Mouse (Mus musculus) intestine, postnatal 0 days (tissue): ENCODE results near the gene Cntnap1. TPM values are rescaled to one million over a fixed set of nuclear protein-coding genes. Genes with fewer than 3 reads are reported as not detected.
A peak's percentile ranks its signal among the peaks of the same experiment; 100 is the strongest.

ENCODE experiments used
- ATAC-seq: fragments of 200-750 bp; cut with Nextera tagmentation; 2 replicates; pipeline ENCODE4 v1.8.0; 2017; ENCODE audit warnings: mild to moderate bottlenecking, moderate TSS enrichment, moderate library complexity
- H3K27ac ChIP-seq: fragments of 300-500 bp; sonication (generic); 2 replicates; pipeline ENCODE4 v1.5.1; 2014; ENCODE audit warnings: mild to moderate bottlenecking, low read depth, low read length, moderate library complexity
- H3K27me3 ChIP-seq: fragments of 300-500 bp; sonication (generic); replicated peaks from 2 replicates; pipeline ENCODE4 v1.6.1; 2014; ENCODE audit warnings: low read length, mixed read lengths; ENCODE audit not compliant: control insufficient read depth, insufficient read depth
- H3K36me3 ChIP-seq: fragments of 300-500 bp; sonication (generic); 2 replicates; pipeline ENCODE4 v1.6.1; 2014; ENCODE audit warnings: mild to moderate bottlenecking, moderate library complexity; ENCODE audit not compliant: control insufficient read depth, insufficient read depth
- H3K4me1 ChIP-seq: fragments of 300-500 bp; sonication (generic); replicated peaks from 2 replicates; pipeline ENCODE4 v1.6.1; 2014; ENCODE audit warnings: antibody characterized with exemption, low read length, mixed read lengths; ENCODE audit not compliant: control insufficient read depth, insufficient read depth
- H3K4me2 ChIP-seq: fragments of 300-500 bp; sonication (generic); replicated peaks from 2 replicates; pipeline ENCODE4 v1.6.1; 2014; ENCODE audit warnings: low read depth, mild to moderate bottlenecking, moderate library complexity
- H3K4me3 ChIP-seq: fragments of 300-500 bp; sonication (generic); 2 replicates; pipeline ENCODE4 v1.5.1; 2014; ENCODE audit warnings: low read depth, low read length
- H3K9ac ChIP-seq: fragments of 300-500 bp; sonication (generic); 2 replicates; pipeline ENCODE4 v1.6.1; 2014; ENCODE audit warnings: mild to moderate bottlenecking, low read depth, low read length
- H3K9me3 ChIP-seq: fragments of 300-500 bp; sonication (generic); 2 replicates; pipeline ENCODE4 v1.6.1; 2016; ENCODE audit warnings: mixed run types; ENCODE audit not compliant: control insufficient read depth
- CTCF ChIP-seq: sonication (generic); IDR thresholded peaks from 2 replicates; pipeline ENCODE4 v1.5.1; 2016; ENCODE audit warnings: low read depth, mild to moderate bottlenecking, control low read depth, antibody characterized with exemption, moderate library complexity
- WGBS: fragments of 180-500 bp; shearing (Covaris S2); extraction: QIAGEN DNeasy Blood & Tissue Kit; methylation state at CpG from one replicate; pipeline ENCODE4 v1.1.7; 2014; 5-methylcytosine and 5-hydroxymethylcytosine counted together
- polyA plus RNA-seq: library from polyadenylated mRNA; unstranded; fragments of >200 nt; fragmentation: Nextera tagmentation; extraction: Ambion mirVana; gene quantifications from 2 replicates; pipeline ENCODE4 v1.2.1, GENCODE M21; 2015

Gene Cntnap1
- polyA plus RNA-seq, 1 experiment from 2014 or later = 6.0 TPM

- ATAC-seq = no peak
- peaks cover 53% of the 10 kb centered on the region for H3K36me3 ChIP-seq
- H3K4me1 ChIP-seq = peaks cover 15% of the 10 kb centered on the region; the same call in 1 of the 2 replicates
- no peak overlapping the region for H3K9ac ChIP-seq
- TF ChIP-seq CTCF = no peak
- no peak overlapping the region for H3K4me3 ChIP-seq
- H3K27me3 ChIP-seq = no peaks in the 10 kb centered on the region
- WGBS = 78% methylated on average over 8 of the region's 8 CpGs
- no peak overlapping the region for H3K27ac ChIP-seq
- peak overlapping the region; percentile 93; the same call in 1 of the 2 replicates for H3K4me2 ChIP-seq
- no peaks in the 10 kb centered on the region for H3K9me3 ChIP-seq
These were observed 2.4 kb upstream of the Cntnap1 start for GRCm38 (mm10) chr11:101167963-101168300.

- Histone ChIP-seq H3K9ac (no peak overlapping the region), H3K4me3 (0 out of 2 replicates have a peak overlapping the region, but pooled peaks have one; percentile 79), H3K4me1 (peaks cover 19% of the 10 kb centered on the region)
These were observed 1.9 kb upstream of the Cntnap1 start for GRCm38 (mm10) chr11:101168301-101168980.

GRCm38 (mm10) chr11:101169301-101170107 is 819 bp upstream of the Cntnap1 start:
- 19% methylated on average over 17 of the region's 17 CpGs for WGBS
- ATAC-seq = no peak
- Histone ChIP-seq H3K27ac (no peak overlapping the region), H3K4me1 (peaks cover 23% of the 10 kb centered on the region), H3K9me3 (no peaks in the 10 kb centered on the region), H3K4me3 (peak overlapping the region; percentile 79), H3K9ac (peak overlapping the region; percentile 66), H3K27me3 (no peaks in the 10 kb centered on the region), H3K36me3 (peaks cover 38% of the 10 kb centered on the region), H3K4me2 (peak overlapping the region; percentile 93)
- TF ChIP-seq CTCF = no peak

More at GRCm38 (mm10) chr11:101168301-101168980, 1.9 kb upstream of the Cntnap1 start:
- Histone ChIP-seq H3K27ac (no peak overlapping the region; the same call in 1 of the 2 replicates), H3K36me3 (peaks cover 48% of the 10 kb centered on the region), H3K9me3 (no peaks in the 10 kb centered on the region), H3K27me3 (no peaks in the 10 kb centered on the region), H3K4me2 (peak overlapping the region; percentile 93)
- ATAC-seq = no peak
- TF ChIP-seq CTCF = no peak
- 73% methylated on average over 18 of the region's 18 CpGs for WGBS

- Histone ChIP-seq H3K9ac (peak within 1 kb of the TSS; percentile 66), H3K4me3 (peak within 1 kb of the TSS; percentile 79), H3K36me3 (peaks cover 23% of the 10 kb centered on the region), H3K4me2 (peak within 1 kb of the TSS; percentile 93), H3K4me1 (peaks cover 26% of the 10 kb centered on the region), H3K27ac (peak within 1 kb of the TSS; percentile 85), H3K9me3 (no peaks in the 10 kb centered on the region), H3K27me3 (no peaks in the 10 kb centered on the region)
- ATAC-seq = peak; percentile 89
- peak; percentile 29; the same call in 1 of the 2 replicates for TF ChIP-seq CTCF
- under 1% methylated on average over 48 of the region's 50 CpGs for WGBS
These were observed 688 bp downstream of the Cntnap1 start, which contains the start of gene Plekhh3 for GRCm38 (mm10) chr11:101170811-101171610. Gene Plekhh3 (minus strand): TSS chr11:101171351.

GRCm38 (mm10) chr11:101171721-101172433 is 1.6 kb downstream of the Cntnap1 start:
- Histone ChIP-seq H3K4me2 (peak overlapping the region; percentile 93), H3K9me3 (no peaks in the 10 kb centered on the region), H3K36me3 (peaks cover 15% of the 10 kb centered on the region), H3K4me3 (peak overlapping the region; percentile 79), H3K4me1 (peaks cover 26% of the 10 kb centered on the region), H3K9ac (0 out of 2 replicates have a peak overlapping the region, but pooled peaks have one; percentile 45), H3K27ac (peak overlapping the region; percentile 17), H3K27me3 (peaks cover 5% of the 10 kb centered on the region)
- WGBS = 0% methylated on average over 30 of the region's 31 CpGs
- no peak; the same call in 1 of the 2 replicates for TF ChIP-seq CTCF
- peak; percentile 43; the same call in 1 of the 2 replicates for ATAC-seq
